Mouse (Mus musculus) brain, embryonic 14.5 days (tissue): ENCODE measurements at regions not wholly inside any gene's neighbourhood (a gene's known extent, or its start where the extent isn't known, plus 50 kb on each side); places are given as distances from the start of the nearest gene placed in this dataset.

ENCODE experiments used
- CTCF ChIP-seq: fragments of 200-500 bp; IDR thresholded peaks from 2 replicates; pipeline ENCODE4 v1.5.1; 2012; ENCODE audit warnings: inconsistent platforms, mild to moderate bottlenecking, moderate library complexity, borderline replicate concordance; ENCODE audit not compliant: insufficient read depth, insufficient read length; ENCODE audit errors: extremely low read depth
- POLR2A ChIP-seq: fragments of 200-500 bp; IDR thresholded peaks from 2 replicates; pipeline ENCODE4 v1.6.1; 2012; ENCODE audit warnings: mild to moderate bottlenecking, inconsistent platforms, borderline replicate concordance; ENCODE audit not compliant: poor library complexity, insufficient read depth, insufficient read length, severe bottlenecking; ENCODE audit errors: extremely low read depth

GRCm38 (mm10) chr19:15398624-15399023 lies 548.5 kb downstream of the Psat1 start:
- TF ChIP-seq CTCF (no peak), POLR2A (no peak)
